Mouse (Mus musculus) thymus, postnatal 4 days (tissue): Measurements from ENCODE around the gene Nphp1.

Experiments
- DNase-seq: peaks from one replicate; pipeline ENCODE4 v3.0.0; 2021

Gene Nphp1

GRCm38 (mm10) chr2:127748316-127748715, 40.4 kb downstream of the Nphp1 start:
- DNase-seq, result no peak

GRCm38 (mm10) chr2:127742637-127743036, 46.1 kb downstream of the Nphp1 start:
- no peak for DNase-seq

DNA sequence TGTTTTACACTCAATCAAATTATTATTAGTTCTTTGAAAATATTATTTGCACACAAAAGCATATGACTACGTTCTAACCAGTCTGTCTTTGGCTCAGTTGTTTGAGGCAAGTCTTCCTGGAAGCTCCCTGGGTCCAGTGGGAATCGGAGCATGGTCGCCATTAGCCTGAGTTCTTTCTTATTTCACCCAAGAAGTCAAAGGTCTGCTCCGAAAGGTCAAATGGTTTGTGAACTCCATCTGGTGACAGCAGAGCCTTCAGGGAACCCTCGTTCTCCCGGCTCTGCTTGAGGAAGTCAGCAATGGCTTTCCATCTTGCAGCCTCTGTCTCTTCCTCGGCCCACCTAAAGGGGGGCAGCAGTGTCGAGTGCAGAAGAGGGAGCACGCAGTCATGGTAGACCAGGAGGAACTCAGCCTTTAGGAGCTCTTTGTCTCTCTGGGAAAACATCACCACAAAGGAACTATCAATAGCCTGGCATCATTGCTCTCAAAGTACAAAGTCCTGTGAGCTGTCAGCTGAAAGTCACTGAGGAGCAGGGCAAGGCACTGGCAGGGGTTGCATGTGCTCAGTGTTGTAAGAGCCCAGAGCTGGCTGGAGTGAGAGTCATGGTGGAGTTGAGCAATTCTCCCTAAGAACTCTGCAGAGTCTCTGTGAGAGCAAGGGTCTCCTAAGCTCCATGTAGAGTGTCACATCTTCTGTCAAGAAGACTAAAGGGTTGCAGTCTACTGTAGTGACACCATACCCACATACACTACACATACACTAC, 47.8 kb downstream of the Nphp1 start:
- no peak for DNase-seq

- DNase-seq, result no peak
Measured at GRCm38 (mm10) chr2:127737885-127738284, 50.8 kb downstream of the Nphp1 start.

DNA sequence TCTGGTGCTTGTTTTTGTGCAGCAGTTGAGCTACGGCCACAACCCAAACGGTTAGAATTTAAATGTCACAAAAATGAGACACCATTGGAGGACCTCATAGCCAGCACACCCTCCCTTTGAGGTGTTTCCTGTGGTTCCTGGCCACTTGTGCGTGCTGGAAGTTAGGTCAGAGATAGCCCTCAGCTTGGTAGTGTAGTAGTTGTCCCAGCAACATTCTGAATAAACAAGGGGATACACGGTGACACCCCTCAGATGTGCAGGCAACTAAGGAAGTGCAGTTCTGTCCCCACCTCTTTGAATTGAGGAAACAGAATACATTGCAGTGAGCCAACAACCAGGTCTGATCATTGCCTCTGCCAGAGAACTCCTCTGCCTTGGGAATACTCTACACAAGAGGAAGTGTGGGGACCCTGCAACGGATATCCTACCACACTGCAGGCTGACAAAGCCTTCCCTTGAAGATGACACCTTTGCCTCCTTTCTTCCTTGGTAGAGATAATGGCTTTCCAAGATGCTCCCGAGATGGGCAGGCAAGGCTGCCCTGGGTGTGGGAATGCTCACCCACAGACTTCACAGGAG, 52.0 kb downstream of the Nphp1 start:
- DNase-seq, result no peak

DNA sequence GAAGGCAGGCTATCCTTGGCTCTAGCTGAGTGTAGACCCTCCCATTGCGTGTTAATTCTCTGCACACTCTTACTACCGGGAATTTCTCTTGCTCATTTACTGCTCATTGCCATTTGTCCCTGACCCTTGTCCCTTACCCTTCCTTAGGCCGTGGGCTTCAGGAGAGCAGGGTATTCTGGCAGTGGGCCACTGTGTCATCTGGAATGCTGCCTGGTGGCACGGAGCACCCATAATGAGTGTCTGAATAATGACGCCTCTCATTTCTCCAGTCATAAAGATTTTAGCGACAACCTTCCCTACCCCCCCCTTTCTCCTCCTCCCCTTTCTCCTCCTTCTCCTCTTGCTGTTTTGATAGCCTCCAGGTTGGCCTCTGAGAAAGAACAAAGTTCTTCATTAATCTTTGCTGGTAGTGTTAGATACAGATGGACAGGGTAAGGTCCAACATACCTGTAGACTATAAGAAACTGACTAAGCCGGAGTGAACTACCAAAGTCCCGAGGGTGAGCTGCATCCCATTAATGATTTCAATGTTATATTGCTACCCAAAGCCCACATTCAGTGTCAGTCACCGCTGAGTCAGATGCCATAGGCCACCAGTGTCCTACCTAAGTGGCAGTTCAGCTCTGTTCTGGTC, 53.1 kb downstream of the Nphp1 start:
- no peak for DNase-seq

DNA sequence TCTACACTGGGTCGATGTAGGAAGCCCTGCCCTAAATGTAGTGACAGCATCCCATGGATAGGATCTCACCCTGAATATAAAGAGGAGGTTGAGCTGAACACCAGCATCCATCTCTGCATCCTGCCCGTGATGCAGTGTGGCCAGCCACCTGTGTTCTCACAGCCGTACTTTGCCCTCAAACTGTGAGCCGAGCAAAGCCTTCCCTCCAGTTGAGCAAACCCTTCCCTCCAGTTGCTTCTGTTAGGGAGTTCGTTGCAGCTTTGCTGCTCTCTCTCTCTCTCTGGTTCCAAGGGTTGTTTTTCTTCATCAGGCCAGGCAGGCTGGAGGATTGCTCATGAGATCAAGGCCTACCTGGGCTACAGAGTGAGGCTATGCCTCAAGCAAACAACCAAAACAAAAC, 53.8 kb downstream of the Nphp1 start:
- no peak for DNase-seq

GRCm38 (mm10) chr2:127730301-127730997, 58.2 kb downstream of the Nphp1 start:
- DNase-seq, result no peak

GRCm38 (mm10) chr2:127729671-127730070, 59.0 kb downstream of the Nphp1 start, which contains the start of gene Mall:
Mall (minus strand) TSS chr2:127729932.
- DNase-seq, result peak; percentile 20

- no peak for DNase-seq
Measured at GRCm38 (mm10) chr2:127728661-127729450, 59.8 kb downstream of the Nphp1 start.

- no peak for DNase-seq
Measured at GRCm38 (mm10) chr2:127728146-127728545, 60.6 kb downstream of the Nphp1 start.

- no peak for DNase-seq
Measured at GRCm38 (mm10) chr2:127723193-127723592, 65.5 kb downstream of the Nphp1 start.

DNA sequence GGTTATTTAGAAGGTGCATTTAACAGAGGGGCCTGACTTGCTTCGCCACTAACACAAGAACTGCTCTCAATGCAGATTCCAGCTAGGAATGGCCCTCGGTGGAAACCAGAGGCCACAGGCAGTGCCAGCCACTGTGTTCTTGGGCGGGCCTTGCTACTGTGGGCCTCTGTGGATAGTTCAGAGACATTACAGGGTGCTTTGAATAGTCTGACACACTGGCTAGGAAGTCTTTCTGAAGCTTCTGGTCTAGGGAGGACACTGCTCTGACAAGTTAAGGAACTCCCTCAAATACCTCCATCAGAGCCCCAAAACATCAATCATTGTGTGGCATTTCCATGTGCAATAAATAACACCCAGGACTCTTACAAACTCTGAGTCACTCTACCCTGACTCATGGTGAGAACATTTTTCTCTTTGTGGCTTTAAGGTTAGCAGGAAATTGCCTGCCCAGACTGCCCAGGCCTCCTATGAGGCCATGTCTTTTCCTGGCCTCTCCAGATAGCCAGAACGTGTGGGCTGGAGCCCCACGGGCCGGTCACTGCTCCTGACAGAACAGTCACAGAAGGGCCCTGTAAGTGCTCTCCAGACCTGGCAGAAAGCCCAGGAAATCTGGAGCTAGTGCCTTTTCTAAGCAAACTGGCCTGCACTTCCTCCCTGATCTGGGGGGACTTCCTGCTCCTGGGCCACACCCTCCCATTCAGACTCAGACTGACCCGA, 66.4 kb downstream of the Nphp1 start:
- DNase-seq, result no peak

DNA sequence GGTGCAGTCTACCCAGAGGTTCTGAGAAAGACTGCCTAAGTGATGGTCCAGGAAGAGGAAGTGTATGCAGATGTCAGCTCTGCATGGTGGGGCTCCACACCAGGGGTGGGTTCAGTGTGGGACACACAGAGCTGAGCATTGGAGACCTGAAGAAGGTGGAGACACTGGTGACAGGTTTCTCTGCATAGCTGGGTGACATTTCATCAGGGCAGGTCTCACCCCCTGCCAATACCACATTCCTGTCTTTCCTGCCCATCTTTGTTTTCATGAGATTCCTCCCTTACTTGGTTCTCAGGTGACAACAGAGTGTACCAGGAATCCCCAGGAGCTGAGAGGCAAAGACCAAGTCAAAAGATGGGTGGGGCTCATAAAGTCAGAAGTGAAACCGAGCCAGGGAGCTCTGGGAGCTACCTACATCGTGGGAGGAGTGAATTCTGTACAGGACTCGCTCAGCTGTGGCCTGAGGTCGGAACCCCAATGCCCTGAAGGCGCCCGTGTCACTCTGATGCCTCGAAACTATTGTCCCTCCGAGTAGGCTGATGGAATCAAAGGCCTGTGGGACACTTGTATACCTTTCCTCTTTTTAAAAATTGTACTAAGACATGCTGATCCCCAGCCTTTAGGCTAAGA, 69.7 kb downstream of the Nphp1 start:
- DNase-seq, result no peak

DNA sequence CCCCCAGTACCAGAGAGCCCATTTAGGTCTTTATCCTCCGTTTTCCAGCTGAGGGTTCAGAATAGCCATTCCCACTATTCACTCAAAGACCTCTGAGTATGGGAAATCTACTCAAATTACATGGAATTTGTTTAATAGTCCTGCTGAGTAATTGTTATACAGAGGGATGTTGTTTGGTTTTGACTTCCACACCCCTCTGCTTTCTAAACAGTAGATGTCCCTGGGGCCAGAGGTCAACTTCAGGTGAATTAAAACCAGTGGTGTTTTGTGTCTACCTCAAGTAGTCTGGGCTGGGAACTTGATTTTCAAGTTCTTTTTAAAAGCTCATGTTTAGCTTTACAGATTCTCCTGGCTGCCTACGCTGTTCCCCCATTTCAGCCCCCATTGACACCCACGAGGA, 74.0 kb downstream of the Nphp1 start:
- DNase-seq, result no peak

- no peak for DNase-seq
Measured at GRCm38 (mm10) chr2:127708792-127709191, 79.9 kb downstream of the Nphp1 start.

- no peak for DNase-seq
Measured at GRCm38 (mm10) chr2:127708060-127708459, 80.6 kb downstream of the Nphp1 start.

DNA sequence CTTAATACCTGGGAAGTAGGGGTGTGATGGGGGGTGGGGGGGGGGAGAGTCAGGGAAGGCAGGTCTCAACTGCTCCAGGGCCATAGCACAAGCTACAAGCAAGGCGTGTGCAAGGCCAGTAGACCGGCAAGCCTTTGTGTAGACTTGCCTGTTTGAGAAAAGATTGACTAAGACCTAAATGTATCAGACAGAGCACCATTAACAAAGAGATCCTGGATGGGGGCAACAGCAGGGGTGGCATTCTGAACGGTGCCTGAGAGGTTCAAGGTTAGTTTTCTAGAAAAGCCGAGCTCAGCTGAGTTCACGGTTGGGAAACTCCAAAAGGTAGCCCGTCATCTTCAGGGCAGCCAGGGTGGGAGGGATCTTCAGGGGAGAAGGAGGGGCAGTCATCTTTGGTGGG, 83.4 kb downstream of the Nphp1 start:
- DNase-seq, result no peak
